Mouse (Mus musculus): ENCODE measurements at regions not wholly inside any gene's neighbourhood (a gene's known extent, or its start where the extent isn't known, plus 50 kb on each side); places are given as distances from the start of the nearest gene placed in this dataset.
A peak's percentile ranks its signal among the peaks of the same experiment; 100 is the strongest.

GRCm38 (mm10) chr2:128420406-128420805, 170.6 kb upstream of the Spdye4c start:
- no peak for ATAC-seq (replicated peaks; ENCODE audit: low FRiP score, low TSS enrichment, poor library complexity, severe bottlenecking)

DNA sequence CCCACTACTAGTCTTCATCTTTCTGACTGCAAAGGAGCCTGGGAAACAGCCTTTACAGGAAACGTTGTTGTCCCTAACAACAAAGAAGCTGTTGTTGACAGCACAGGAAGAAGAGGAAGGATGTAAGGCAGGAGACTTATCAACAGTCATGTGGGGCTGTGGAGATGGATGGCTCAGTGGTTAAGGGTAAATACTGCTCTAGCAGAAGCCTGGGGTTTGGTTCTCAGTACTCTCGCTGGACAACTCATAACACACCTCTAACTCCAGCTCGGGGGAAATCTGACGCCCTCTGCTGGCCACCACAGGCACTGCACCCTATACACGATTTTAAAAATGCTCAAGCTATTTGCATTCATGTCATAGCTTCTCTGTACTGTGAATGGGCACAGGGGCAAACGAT, 168.3 kb upstream of the Spdye4c start:
- peak; percentile 29; the same call in 1 of the 2 replicates for ATAC-seq (replicated peaks; ENCODE audit: low FRiP score, low TSS enrichment, poor library complexity, severe bottlenecking)

GRCm38 (mm10) chr2:128424236-128424635, 166.8 kb upstream of the Spdye4c start:
- no peak for ATAC-seq (replicated peaks; ENCODE audit: low FRiP score, low TSS enrichment, poor library complexity, severe bottlenecking)

- ATAC-seq (replicated peaks; ENCODE audit: low FRiP score, low TSS enrichment, poor library complexity, severe bottlenecking), result no peak
Observed at GRCm38 (mm10) chr2:128427181-128427880, 163.7 kb upstream of the Spdye4c start.

DNA sequence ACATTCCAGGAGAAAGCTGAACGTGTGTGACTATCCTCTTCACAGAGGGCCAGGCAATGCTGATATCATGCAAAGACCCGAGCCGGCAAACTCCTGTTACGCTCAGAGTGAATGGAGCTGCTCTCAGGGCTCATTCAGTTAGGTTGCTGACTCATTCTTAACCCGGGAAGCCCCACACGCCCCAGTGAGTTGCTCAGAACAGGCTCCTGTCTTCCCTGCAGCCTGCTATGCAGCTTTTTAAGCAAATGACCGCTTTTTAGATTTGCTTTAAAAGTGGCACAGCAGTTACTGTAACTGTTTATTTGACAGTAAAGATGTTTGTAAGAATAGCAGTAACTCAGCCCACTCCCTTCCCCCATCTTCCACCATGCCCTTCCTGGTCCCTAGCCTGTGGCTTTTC, 162.9 kb upstream of the Spdye4c start:
- peak; percentile 69 for ATAC-seq (replicated peaks; ENCODE audit: low FRiP score, low TSS enrichment, poor library complexity, severe bottlenecking)

GRCm38 (mm10) chr2:128428651-128429633, 162.1 kb upstream of the Spdye4c start:
- peak; percentile 12; the same call in 1 of the 2 replicates for ATAC-seq (replicated peaks; ENCODE audit: low FRiP score, low TSS enrichment, poor library complexity, severe bottlenecking)

DNA sequence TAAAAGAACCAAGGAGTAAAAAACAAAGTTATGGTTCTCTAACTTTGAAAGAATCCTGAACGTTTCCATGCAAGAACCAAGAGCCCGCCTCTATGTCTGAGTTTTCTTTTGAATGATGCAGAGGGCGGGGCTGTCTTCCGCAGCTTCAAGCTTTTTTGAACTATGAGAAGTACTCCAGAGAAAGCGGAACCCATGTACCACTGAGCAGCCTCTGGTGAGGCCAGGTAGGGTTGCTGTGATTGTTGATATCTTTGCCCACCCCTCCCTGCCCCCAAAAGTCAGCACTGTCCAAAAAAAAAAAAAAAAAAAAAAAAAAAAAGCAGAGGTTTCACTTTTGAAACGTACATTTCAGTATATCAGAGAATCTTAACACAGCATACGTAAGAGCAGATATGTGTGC, 161.2 kb upstream of the Spdye4c start:
- ATAC-seq (replicated peaks; ENCODE audit: low FRiP score, low TSS enrichment, poor library complexity, severe bottlenecking), result no peak; the same call in 1 of the 2 replicates

DNA sequence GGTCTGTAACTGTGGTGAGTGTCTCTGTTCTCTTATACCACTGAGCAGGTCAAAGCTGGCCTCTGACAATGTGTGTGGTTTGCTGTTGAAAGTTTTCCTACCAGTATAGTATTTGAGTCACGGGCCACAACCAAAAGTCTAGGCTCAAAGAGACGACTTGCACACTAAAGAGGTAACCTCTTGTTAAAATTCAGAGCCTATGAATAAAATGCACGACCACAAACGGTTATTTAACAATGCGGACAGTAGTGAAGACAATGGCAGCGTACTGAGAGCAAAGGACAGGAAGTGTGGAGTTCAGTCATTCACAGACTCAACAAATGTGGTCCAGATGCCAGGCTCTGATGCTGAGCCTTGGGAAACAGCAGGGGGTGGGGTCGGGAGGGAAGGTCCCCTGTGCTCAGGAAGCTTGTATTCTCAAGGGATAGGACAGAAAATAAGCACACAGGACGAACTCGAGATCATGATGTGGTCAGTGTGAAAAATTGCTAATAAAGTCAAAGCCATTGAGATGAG, 160.2 kb upstream of the Spdye4c start:
- no peak for ATAC-seq (replicated peaks; ENCODE audit: low FRiP score, low TSS enrichment, poor library complexity, severe bottlenecking)

- no peak for ATAC-seq (replicated peaks; ENCODE audit: low FRiP score, low TSS enrichment, poor library complexity, severe bottlenecking)
Observed at GRCm38 (mm10) chr2:128431751-128432150, 159.3 kb upstream of the Spdye4c start.

DNA sequence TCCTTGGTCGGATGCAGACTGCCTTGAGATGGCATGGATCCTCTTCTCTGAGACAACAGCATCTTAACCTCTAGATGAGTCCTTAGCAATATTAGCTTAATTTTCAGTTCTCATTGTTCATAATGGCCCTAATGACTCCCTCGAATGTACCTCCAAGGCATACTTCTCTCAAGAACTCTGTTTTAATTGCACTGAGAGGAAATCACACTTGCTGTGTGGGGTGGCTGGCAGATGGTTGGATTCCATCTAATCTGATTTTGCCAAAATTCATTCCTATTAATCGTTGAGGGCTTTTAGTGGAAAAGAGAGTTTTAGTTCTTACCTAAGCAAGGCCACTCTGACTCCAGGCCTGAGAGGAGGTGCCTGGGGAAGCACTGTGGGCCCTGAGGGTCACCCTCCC, 158.3 kb upstream of the Spdye4c start:
- ATAC-seq (replicated peaks; ENCODE audit: low FRiP score, low TSS enrichment, poor library complexity, severe bottlenecking), result no peak

DNA sequence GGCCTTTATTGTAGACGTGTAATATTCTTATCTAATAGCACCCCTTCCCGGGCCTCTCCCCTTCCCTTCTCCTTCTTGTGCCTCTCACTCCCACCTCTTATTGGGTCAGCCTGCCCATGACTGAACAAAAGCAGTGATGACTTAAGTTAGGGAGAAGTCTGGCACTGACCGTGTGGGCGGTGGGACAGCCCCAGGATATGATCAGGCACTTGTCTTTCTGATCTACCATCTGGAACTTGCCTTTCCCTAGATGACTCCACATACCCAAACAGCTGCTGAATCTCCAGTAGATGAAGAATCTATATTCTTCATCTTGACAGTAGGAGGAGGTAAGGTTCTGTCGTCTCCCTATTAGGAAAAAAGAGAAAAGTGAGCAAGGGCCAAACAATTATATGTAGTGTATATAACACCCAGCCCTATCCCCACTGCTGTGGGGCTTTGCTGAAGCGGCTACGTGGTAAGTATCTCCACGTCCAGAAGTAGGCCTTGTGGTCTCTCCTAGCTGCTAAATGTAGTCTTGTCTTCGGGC, 157.4 kb upstream of the Spdye4c start:
- ATAC-seq (replicated peaks; ENCODE audit: low FRiP score, low TSS enrichment, poor library complexity, severe bottlenecking), result no peak

DNA sequence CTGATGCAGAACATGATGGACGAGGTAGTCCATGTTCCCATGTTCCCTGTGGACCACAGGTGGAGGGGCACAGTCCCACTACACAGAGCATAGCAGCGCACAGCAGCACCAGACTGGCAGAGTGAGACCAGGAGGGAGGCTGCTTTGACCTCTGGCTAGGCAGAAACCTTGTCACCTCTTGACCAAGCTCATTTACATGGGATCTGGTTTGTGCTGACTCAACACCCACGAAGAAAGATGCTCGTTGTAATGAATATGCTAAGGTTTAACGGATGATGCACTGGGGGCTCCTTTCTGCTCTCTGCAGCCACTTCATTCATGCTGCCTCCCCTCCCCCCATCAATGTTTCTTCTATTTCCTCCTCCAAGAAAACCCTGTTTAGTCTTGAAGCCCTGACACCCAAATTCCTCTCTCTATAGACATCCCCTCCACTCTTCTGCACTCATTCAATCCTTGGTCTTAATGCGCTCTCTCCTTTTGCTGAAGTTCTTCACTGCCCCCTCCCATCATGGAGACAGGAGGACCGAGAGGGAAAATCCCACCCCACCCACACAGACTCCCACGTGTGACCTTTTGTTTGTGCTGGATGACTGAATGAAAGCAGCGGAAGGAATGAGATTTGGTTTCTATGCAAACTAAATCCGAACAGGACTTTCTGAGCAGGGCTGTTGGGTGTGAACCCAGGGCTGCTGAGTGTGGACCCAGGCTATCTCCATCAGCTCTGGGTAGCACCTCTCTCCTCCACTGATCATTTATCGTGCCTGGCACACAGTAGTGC, 156.6 kb upstream of the Spdye4c start:
- no peak for ATAC-seq (replicated peaks; ENCODE audit: low FRiP score, low TSS enrichment, poor library complexity, severe bottlenecking)

GRCm38 (mm10) chr2:128436378-128436777, 154.6 kb upstream of the Spdye4c start:
- ATAC-seq (replicated peaks; ENCODE audit: low FRiP score, low TSS enrichment, poor library complexity, severe bottlenecking), result no peak

GRCm38 (mm10) chr2:128437698-128438097, 153.3 kb upstream of the Spdye4c start:
- no peak for ATAC-seq (replicated peaks; ENCODE audit: low FRiP score, low TSS enrichment, poor library complexity, severe bottlenecking)

- no peak for ATAC-seq (replicated peaks; ENCODE audit: low FRiP score, low TSS enrichment, poor library complexity, severe bottlenecking)
Observed at GRCm38 (mm10) chr2:128438161-128438822, 152.7 kb upstream of the Spdye4c start.

DNA sequence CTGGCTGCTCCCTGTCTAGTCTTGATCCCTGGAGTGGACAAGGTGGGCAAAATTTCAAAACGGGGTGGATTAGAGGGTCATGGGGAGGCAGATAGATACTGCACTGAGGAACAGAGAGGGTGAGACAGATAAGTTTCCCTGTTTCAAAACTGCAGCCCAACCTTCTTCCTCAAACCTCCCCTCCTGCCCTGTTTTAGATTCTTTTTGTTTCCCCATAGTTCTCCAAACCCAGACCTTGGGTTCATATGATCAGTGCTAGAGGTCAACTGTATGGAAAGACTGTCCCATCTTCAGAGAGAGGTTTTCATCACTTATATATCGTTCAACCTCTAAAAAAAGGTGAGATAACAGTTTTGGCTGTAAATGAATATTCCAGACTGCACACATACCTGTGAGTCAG, 152.1 kb upstream of the Spdye4c start:
- ATAC-seq (replicated peaks; ENCODE audit: low FRiP score, low TSS enrichment, poor library complexity, severe bottlenecking), result no peak

- no peak for ATAC-seq (replicated peaks; ENCODE audit: low FRiP score, low TSS enrichment, poor library complexity, severe bottlenecking)
Observed at GRCm38 (mm10) chr2:128444599-128445011, 146.4 kb upstream of the Spdye4c start.

GRCm38 (mm10) chr2:128445443-128445842, 145.6 kb upstream of the Spdye4c start:
- ATAC-seq (replicated peaks; ENCODE audit: low FRiP score, low TSS enrichment, poor library complexity, severe bottlenecking), result no peak

GRCm38 (mm10) chr2:128449294-128449693, 141.7 kb upstream of the Spdye4c start:
- ATAC-seq (replicated peaks; ENCODE audit: low FRiP score, low TSS enrichment, poor library complexity, severe bottlenecking), result no peak

Measured in megakaryocyte-erythroid progenitor cell, adult 5-6 weeks (primary cell).